Mouse (Mus musculus) limb, embryonic 12.5 days (tissue): Measurements from ENCODE around the gene Capza3. TPM values are rescaled to one million over a fixed set of nuclear protein-coding genes. Genes with fewer than 3 reads are reported as not detected.

Experiments
- ATAC-seq: fragments of 200-750 bp; cut with Nextera tagmentation; 2 replicates; pipeline ENCODE4 v1.8.0; 2017; ENCODE audit warnings: low read depth, moderate TSS enrichment; ENCODE audit not compliant: insufficient number of reproducible peaks, insufficient read depth, low FRiP score, low TSS enrichment
- H3K27ac ChIP-seq: fragments of 300-500 bp; sonication (generic); 2 replicates; pipeline ENCODE4 v1.5.1; 2016; ENCODE audit warnings: mild to moderate bottlenecking, moderate library complexity
- H3K27me3 ChIP-seq: fragments of 300-500 bp; sonication (generic); 2 replicates; pipeline ENCODE4 v1.6.1; 2016; ENCODE audit warnings: mild to moderate bottlenecking, moderate library complexity
- H3K36me3 ChIP-seq: fragments of 300-500 bp; sonication (generic); 2 replicates; pipeline ENCODE4 v1.6.1; 2016; ENCODE audit warnings: mild to moderate bottlenecking, moderate library complexity
- H3K4me1 ChIP-seq: fragments of 300-500 bp; sonication (generic); replicated peaks from 2 replicates; pipeline ENCODE4 v1.6.1; 2016
- H3K4me2 ChIP-seq: fragments of 300-500 bp; sonication (generic); 2 replicates; pipeline ENCODE4 v1.6.1; 2016; ENCODE audit warnings: mild to moderate bottlenecking, moderate library complexity
- H3K4me3 ChIP-seq: fragments of 300-500 bp; sonication (generic); replicated peaks from 2 replicates; pipeline ENCODE4 v1.5.1; 2016; ENCODE audit warnings: mild to moderate bottlenecking
- H3K9ac ChIP-seq: fragments of 300-500 bp; sonication (generic); replicated peaks from 2 replicates; pipeline ENCODE4 v1.6.1; 2016; ENCODE audit warnings: mild to moderate bottlenecking, moderate library complexity
- H3K9me3 ChIP-seq: fragments of 300-500 bp; sonication (generic); 2 replicates; pipeline ENCODE4 v1.6.1; 2016; ENCODE audit warnings: mild to moderate bottlenecking, moderate library complexity
- WGBS: fragments of 180-500 bp; shearing (Covaris S2); methylation state at CpG from one replicate; pipeline ENCODE4 v1.1.7; 2016; 5-methylcytosine and 5-hydroxymethylcytosine counted together
- polyA plus RNA-seq: library from polyadenylated mRNA; unstranded; fragments of >200 nt; fragmentation: Nextera tagmentation; extraction: Ambion mirVana; gene quantifications from 2 replicates; pipeline ENCODE4 v1.2.1, GENCODE M21; 2016

The Capza3 gene
- polyA plus RNA-seq: not detected in 2 replicates

GRCm38 (mm10) chr6:140040952-140041351 is at the start of gene Capza3:
Capza3 (plus strand) TSS chr6:140041252.
- Histone ChIP-seq H3K36me3 (no peaks in the 10 kb centered on the region), H3K4me1 (no peaks in the 10 kb centered on the region), H3K27ac (no peak within 1 kb of the TSS), H3K4me2 (no peak within 1 kb of the TSS), H3K27me3 (no peaks in the 10 kb centered on the region), H3K9ac (no peak within 1 kb of the TSS), H3K9me3 (no peaks in the 10 kb centered on the region), H3K4me3 (no peak within 1 kb of the TSS)
- no peak for ATAC-seq
- 93% methylated on average over 7 of the region's 7 CpGs for WGBS

GRCm38 (mm10) chr6:140005181-140005580 is 35.9 kb upstream of the Capza3 start:
- WGBS: 77% methylated on average over 3 of the region's 3 CpGs
- Histone ChIP-seq H3K36me3 (no peaks in the 10 kb centered on the region), H3K4me2 (no peak overlapping the region), H3K9me3 (peaks cover 10% of the 10 kb centered on the region; the same call in 1 of the 2 replicates), H3K27me3 (no peaks in the 10 kb centered on the region), H3K9ac (no peak overlapping the region), H3K4me3 (no peak overlapping the region), H3K4me1 (no peaks in the 10 kb centered on the region; the same call in 1 of the 2 replicates), H3K27ac (no peak overlapping the region)
- no peak for ATAC-seq

- no peaks in the 10 kb centered on the region for H3K4me1 ChIP-seq
- ATAC-seq: no peak
- no peak overlapping the region for H3K4me3 ChIP-seq
- no peaks in the 10 kb centered on the region for H3K9me3 ChIP-seq
- no peak overlapping the region for H3K9ac ChIP-seq
- no peaks in the 10 kb centered on the region for H3K27me3 ChIP-seq
- no peak overlapping the region for H3K27ac ChIP-seq
- H3K36me3 ChIP-seq: no peaks in the 10 kb centered on the region
- no peak overlapping the region for H3K4me2 ChIP-seq
- 69% methylated on average over 7 of the region's 7 CpGs for WGBS
Measured at GRCm38 (mm10) chr6:140024404-140024803, 16.6 kb upstream of the Capza3 start.

GRCm38 (mm10) chr6:140041357-140041756 is 305 bp downstream of the Capza3 start, which contains the start of gene Plcz1:
Plcz1 (minus strand) TSS chr6:140041457.
- no peak within 1 kb of the TSS for H3K4me2 ChIP-seq
- no peak within 1 kb of the TSS for H3K4me3 ChIP-seq
- H3K9ac ChIP-seq: no peak within 1 kb of the TSS
- WGBS: 92% methylated on average over 5 of the region's 5 CpGs
- ATAC-seq: no peak
- no peaks in the 10 kb centered on the region for H3K9me3 ChIP-seq
- no peak within 1 kb of the TSS for H3K27ac ChIP-seq
- no peaks in the 10 kb centered on the region for H3K36me3 ChIP-seq
- H3K27me3 ChIP-seq: no peaks in the 10 kb centered on the region
- H3K4me1 ChIP-seq: no peaks in the 10 kb centered on the region

GRCm38 (mm10) chr6:140051476-140051875 is 10.4 kb downstream of the Capza3 start:
- Histone ChIP-seq H3K36me3 (no peaks in the 10 kb centered on the region), H3K27ac (no peak overlapping the region), H3K4me1 (peaks cover 7% of the 10 kb centered on the region), H3K4me3 (no peak overlapping the region), H3K4me2 (no peak overlapping the region), H3K27me3 (no peaks in the 10 kb centered on the region), H3K9ac (no peak overlapping the region), H3K9me3 (no peaks in the 10 kb centered on the region)
- no peak for ATAC-seq
- WGBS: 36% methylated on average over 5 of the region's 5 CpGs

GRCm38 (mm10) chr6:140054271-140054928 is 13.3 kb downstream of the Capza3 start:
- Histone ChIP-seq H3K4me2 (no peak overlapping the region), H3K9me3 (no peaks in the 10 kb centered on the region), H3K9ac (no peak overlapping the region), H3K4me1 (peaks cover 7% of the 10 kb centered on the region), H3K36me3 (no peaks in the 10 kb centered on the region), H3K4me3 (no peak overlapping the region), H3K27me3 (no peaks in the 10 kb centered on the region), H3K27ac (no peak overlapping the region)
- no peak for ATAC-seq
- WGBS: 77% methylated on average over 5 of the region's 5 CpGs

GRCm38 (mm10) chr6:140069177-140069576 is 28.1 kb downstream of the Capza3 start:
- Histone ChIP-seq H3K9ac (no peak overlapping the region), H3K36me3 (no peaks in the 10 kb centered on the region), H3K4me3 (no peak overlapping the region), H3K27me3 (no peaks in the 10 kb centered on the region), H3K9me3 (0 out of 2 replicates have a peak, but pooled peaks cover 4% of the 10 kb centered on the region), H3K4me1 (no peaks in the 10 kb centered on the region), H3K27ac (no peak overlapping the region), H3K4me2 (no peak overlapping the region)
- no peak for ATAC-seq
- 89% methylated on average over 8 of the region's 8 CpGs for WGBS

- no peaks in the 10 kb centered on the region for H3K27me3 ChIP-seq
- H3K36me3 ChIP-seq: no peaks in the 10 kb centered on the region
- 0 out of 2 replicates have a peak, but pooled peaks cover 7% of the 10 kb centered on the region for H3K9me3 ChIP-seq
- H3K9ac ChIP-seq: no peak overlapping the region
- H3K4me1 ChIP-seq: no peaks in the 10 kb centered on the region
- WGBS: 71% methylated on average over 7 of the region's 7 CpGs
- no peak overlapping the region for H3K27ac ChIP-seq
- ATAC-seq: no peak
- no peak overlapping the region for H3K4me3 ChIP-seq
- H3K4me2 ChIP-seq: no peak overlapping the region
Measured at GRCm38 (mm10) chr6:140080933-140081332, 39.9 kb downstream of the Capza3 start.

- no peak overlapping the region for H3K4me3 ChIP-seq
- 0 out of 2 replicates have a peak, but pooled peaks cover 7% of the 10 kb centered on the region for H3K9me3 ChIP-seq
- peak; percentile 73; the same call in 1 of the 2 replicates for ATAC-seq
- no peaks in the 10 kb centered on the region for H3K4me1 ChIP-seq
- no peaks in the 10 kb centered on the region for H3K27me3 ChIP-seq
- no peak overlapping the region for H3K4me2 ChIP-seq
- 72% methylated on average over 3 of the region's 3 CpGs for WGBS
- no peak overlapping the region for H3K9ac ChIP-seq
- H3K27ac ChIP-seq: no peak overlapping the region
- no peaks in the 10 kb centered on the region for H3K36me3 ChIP-seq
Measured at GRCm38 (mm10) chr6:140081739-140082138, 40.7 kb downstream of the Capza3 start.

GRCm38 (mm10) chr6:140089855-140090254 is 48.8 kb downstream of the Capza3 start:
- no peak overlapping the region for H3K27ac ChIP-seq
- H3K4me2 ChIP-seq: no peak overlapping the region
- H3K4me1 ChIP-seq: no peaks in the 10 kb centered on the region
- H3K9ac ChIP-seq: no peak overlapping the region
- ATAC-seq: no peak
- no peaks in the 10 kb centered on the region for H3K9me3 ChIP-seq
- WGBS: 85% methylated on average over 5 of the region's 5 CpGs
- H3K36me3 ChIP-seq: no peaks in the 10 kb centered on the region
- H3K27me3 ChIP-seq: no peaks in the 10 kb centered on the region
- no peak overlapping the region for H3K4me3 ChIP-seq
